Comparison of ENCODE assay signal across 8 mouse cellular contexts in genomic region chr4:117887133-117887532, GRCm38 (mm10). TPM values are rescaled to one million over a fixed set of nuclear protein-coding genes. Genes with fewer than 3 reads are reported as not detected.
A peak's percentile ranks its signal among the peaks of the same experiment; 100 is the strongest.
DNase-seq lines count a peak whose midpoint lies in the region; ATAC-seq and TF ChIP-seq lines count a peak whose summit lies in the region.

Gene Atp6v0b, minus strand, starts transcription at chr4:117887333.

- peaks cover 59% of the 10 kb centered on the region for H3K36me3 ChIP-seq in E14TG2a.4 (ENCODE audit: insufficient read depth, low read length)
- peaks cover 37% of the 10 kb centered on the region for H3K36me3 ChIP-seq in forebrain, embryonic 12.5 days (replicated peaks)
- peaks cover 25% of the 10 kb centered on the region for H3K36me3 ChIP-seq in heart, postnatal 0 days (replicated peaks; ENCODE audit: control insufficient read depth, insufficient read depth, low read length)
- peaks cover 19% of the 10 kb centered on the region for H3K36me3 ChIP-seq in liver, embryonic 16.5 days (ENCODE audit: control insufficient read depth, insufficient read depth)
- H3K36me3 ChIP-seq in neural tube, embryonic 13.5 days, result peaks cover 40% of the 10 kb centered on the region
- no peaks in the 10 kb centered on the region; the same call in 1 of the 2 replicates for H3K36me3 ChIP-seq in testis, adult 2 months (ENCODE audit: control insufficient read depth, insufficient read depth, low read length)

- peak within 1 kb of the TSS; percentile 62; the same call in 1 of the 2 replicates for H3K27ac ChIP-seq in forebrain, embryonic 12.5 days
- peak within 1 kb of the TSS; percentile 54 for H3K27ac ChIP-seq in heart, postnatal 0 days (ENCODE audit: low read depth)
- peak within 1 kb of the TSS; percentile 90 for H3K27ac ChIP-seq in liver, embryonic 16.5 days (ENCODE audit: low read length)
- peak within 1 kb of the TSS; percentile 64; the same call in 1 of the 2 replicates for H3K27ac ChIP-seq in neural tube, embryonic 13.5 days (replicated peaks)
- H3K27ac ChIP-seq in testis, adult 2 months (ENCODE audit: control insufficient read depth, insufficient read depth, low read depth, low read length), result peak within 1 kb of the TSS; percentile 92

- peak; percentile 91 for ATAC-seq in forebrain, embryonic 12.5 days (ENCODE audit: low FRiP score)
- peak; percentile 89 for ATAC-seq in heart, postnatal 0 days (ENCODE audit: insufficient read depth, low read depth)
- ATAC-seq in liver, embryonic 16.5 days (ENCODE audit: low read depth), result peak; percentile 92
- peak; percentile 80 for ATAC-seq in neural tube, embryonic 13.5 days (ENCODE audit: low read depth)

- H3K9me3 ChIP-seq in E14TG2a.4 (ENCODE audit: low read length), result no peaks in the 10 kb centered on the region
- no peaks in the 10 kb centered on the region for H3K9me3 ChIP-seq in forebrain, embryonic 12.5 days
- H3K9me3 ChIP-seq in heart, postnatal 0 days (replicated peaks; ENCODE audit: control insufficient read depth, low read length), result no peaks in the 10 kb centered on the region
- H3K9me3 ChIP-seq in liver, embryonic 16.5 days (replicated peaks; ENCODE audit: control insufficient read depth, low read length), result no peaks in the 10 kb centered on the region
- no peaks in the 10 kb centered on the region for H3K9me3 ChIP-seq in neural tube, embryonic 13.5 days

- peak; percentile 70; the same call in 1 of the 2 replicates for TF ChIP-seq EP300 in heart, postnatal 0 days (IDR thresholded peaks at IDR 0.05; ENCODE audit: low read depth)

- no peak for TF ChIP-seq CTCF in E14TG2a.4 (conservative IDR thresholded peaks at IDR 0.05; ENCODE audit: low read length)
- no peak for TF ChIP-seq CTCF in heart, postnatal 0 days (IDR thresholded peaks at IDR 0.05; ENCODE audit: low read depth)
- no peak for TF ChIP-seq CTCF in testis, adult 2 months (IDR thresholded peaks at IDR 0.05; ENCODE audit: control insufficient read depth, insufficient read depth, insufficient replicate concordance, low read depth, low read length)

- peaks cover 59% of the 10 kb centered on the region for H3K4me1 ChIP-seq in E14TG2a.4 (replicated peaks; ENCODE audit: low read depth, low read length)
- peaks cover 44% of the 10 kb centered on the region for H3K4me1 ChIP-seq in forebrain, embryonic 12.5 days
- peaks cover 4% of the 10 kb centered on the region; the same call in 1 of the 2 replicates for H3K4me1 ChIP-seq in heart, postnatal 0 days (ENCODE audit: control insufficient read depth, insufficient read depth)
- peaks cover 35% of the 10 kb centered on the region for H3K4me1 ChIP-seq in liver, embryonic 16.5 days (ENCODE audit: control insufficient read depth, low read depth, low read length)
- peaks cover 57% of the 10 kb centered on the region for H3K4me1 ChIP-seq in neural tube, embryonic 13.5 days (replicated peaks)
- peaks cover 16% of the 10 kb centered on the region for H3K4me1 ChIP-seq in testis, adult 2 months (ENCODE audit: control insufficient read depth, insufficient read depth, low read length)

- H3K9ac ChIP-seq in forebrain, embryonic 12.5 days, result peak within 1 kb of the TSS; percentile 83
- peak within 1 kb of the TSS; percentile 77 for H3K9ac ChIP-seq in heart, postnatal 0 days (replicated peaks; ENCODE audit: low read depth, low read length)
- H3K9ac ChIP-seq in liver, embryonic 16.5 days (ENCODE audit: low read depth, low read length), result peak within 1 kb of the TSS; percentile 98
- H3K9ac ChIP-seq in neural tube, embryonic 13.5 days, result peak within 1 kb of the TSS; percentile 97

- peak within 1 kb of the TSS; percentile 98 for H3K4me3 ChIP-seq in E14TG2a.4 (replicated peaks; ENCODE audit: low read length)
- H3K4me3 ChIP-seq in forebrain, embryonic 12.5 days (replicated peaks), result peak within 1 kb of the TSS; percentile 92
- peak within 1 kb of the TSS; percentile 90 for H3K4me3 ChIP-seq in heart, postnatal 0 days (ENCODE audit: low read depth, low read length)
- peak within 1 kb of the TSS; percentile 98 for H3K4me3 ChIP-seq in liver, embryonic 16.5 days (ENCODE audit: low read depth, low read length)
- H3K4me3 ChIP-seq in neural tube, embryonic 13.5 days, result peak within 1 kb of the TSS; percentile 96
- H3K4me3 ChIP-seq in testis, adult 2 months (ENCODE audit: control insufficient read depth, low read depth, low read length), result peak within 1 kb of the TSS; percentile 91

- peak; percentile 93 for TF ChIP-seq POLR2A in testis, adult 2 months (IDR thresholded peaks at IDR 0.05; ENCODE audit: control insufficient read depth, low read depth, low read length)

- WGBS in forebrain, embryonic 12.5 days, result under 1% methylated on average over 37 of the region's 37 CpGs
- WGBS in heart, postnatal 0 days, result under 1% methylated on average over 37 of the region's 37 CpGs
- under 1% methylated on average over 37 of the region's 37 CpGs for WGBS in liver, embryonic 16.5 days (ENCODE audit: insufficient replicate concordance)
- WGBS in neural tube, embryonic 13.5 days, result under 1% methylated on average over 37 of the region's 37 CpGs

- H3K4me2 ChIP-seq in forebrain, embryonic 12.5 days, result peak within 1 kb of the TSS; percentile 89
- H3K4me2 ChIP-seq in heart, postnatal 0 days (ENCODE audit: low read depth, low read length), result peak within 1 kb of the TSS; percentile 97
- H3K4me2 ChIP-seq in liver, embryonic 16.5 days (ENCODE audit: low read depth, low read length), result peak within 1 kb of the TSS; percentile 82
- H3K4me2 ChIP-seq in neural tube, embryonic 13.5 days, result peak within 1 kb of the TSS; percentile 91

- peak; percentile 87 for DNase-seq in c-Kit-positive CD71-positive TER-119-positive erythroid progenitor cells, embryonic 14.5 days (ENCODE audit: low spot score)
- DNase-seq in heart, postnatal 0 days (ENCODE audit: low spot score), result peak; percentile 89
- peak; percentile 97 for DNase-seq in kidney, postnatal 4 days

- H3K27me3 ChIP-seq in E14TG2a.4 (ENCODE audit: insufficient read depth, low read length), result peaks cover 17% of the 10 kb centered on the region
- H3K27me3 ChIP-seq in forebrain, embryonic 12.5 days, result no peaks in the 10 kb centered on the region
- H3K27me3 ChIP-seq in heart, postnatal 0 days (ENCODE audit: control insufficient read depth, insufficient read depth, low read length), result no peaks in the 10 kb centered on the region
- H3K27me3 ChIP-seq in liver, embryonic 16.5 days (ENCODE audit: control insufficient read depth, insufficient read depth, low read depth, low read length), result peaks cover 24% of the 10 kb centered on the region
- no peaks in the 10 kb centered on the region for H3K27me3 ChIP-seq in neural tube, embryonic 13.5 days
- no peaks in the 10 kb centered on the region for H3K27me3 ChIP-seq in testis, adult 2 months (ENCODE audit: control insufficient read depth, insufficient read depth, low read length)

RNA-seq across cellular contexts. Expression of gene Atp6v0b, which starts in this region (rescaled TPM):
- 233 TPM in 2 replicates for polyA plus RNA-seq in forebrain, embryonic 12.5 days (2016; fragmentation: Nextera tagmentation; extraction: Ambion mirVana)
- total RNA-seq in heart, postnatal 0 days (2014; rRNA removed; ENCODE audit: low replicate concordance), result 314 and 356 TPM in 2 replicates
- 216 and 235 TPM in 2 replicates for polyA plus RNA-seq in heart, postnatal 0 days (2015; fragmentation: Nextera tagmentation; extraction: Ambion mirVana)
- 160 and 165 TPM in 2 replicates for polyA plus RNA-seq in liver, embryonic 16.5 days (2015; fragmentation: Nextera tagmentation; extraction: Ambion mirVana)
- polyA plus RNA-seq in neural tube, embryonic 13.5 days (2015; fragmentation: Nextera tagmentation; extraction: Ambion mirVana), result 442 and 475 TPM in 2 replicates
- 214 and 232 TPM in 2 replicates for polyA plus RNA-seq in testis, adult 2 months (2012; rRNA removed)

Comparison
In these comparisons a context has a peak if more than half of its experiments do, and no peak if none do; other contexts are left out.
1. Peak in every context shown above with its lines: DNase-seq, ATAC-seq, H3K4me3 ChIP-seq and H3K27ac ChIP-seq.